Mouse (Mus musculus) olfactory bulb, adult 2 months (tissue): Measurements from ENCODE around the gene Olfr352.

Experiments used
- CTCF ChIP-seq: fragments of 200-500 bp; IDR thresholded peaks from 2 replicates; pipeline ENCODE4 v1.5.1; 2012; ENCODE audit warnings: low read depth, mild to moderate bottlenecking, low read length, moderate library complexity; ENCODE audit not compliant: insufficient read depth
- POLR2A ChIP-seq: fragments of 200-500 bp; IDR thresholded peaks from 2 replicates; pipeline ENCODE4 v1.6.1; 2012; ENCODE audit warnings: mild to moderate bottlenecking, low read depth, low read length, moderate library complexity; ENCODE audit not compliant: insufficient read depth

- TF ChIP-seq CTCF = no peak
- no peak for TF ChIP-seq POLR2A
These were observed 24.6 kb downstream of the Olfr352 start, which contains the start of gene Olfr353 for GRCm38 (mm10) chr2:36892836-36893235.
